Mouse (Mus musculus): ENCODE data around the gene Babam1.

Gene Babam1

GRCm38 (mm10) chr8:71380178-71381171 lies 16.2 kb upstream of the Babam1 start:
- no peak for DNase-seq (ENCODE audit: extremely low read depth, low read depth, low spot score)

GRCm38 (mm10) chr8:71381421-71381970 lies 15.2 kb upstream of the Babam1 start, which contains the start of gene Nr2f6:
Gene Nr2f6 (minus strand): TSS chr8:71381960.
- no peak for DNase-seq (ENCODE audit: extremely low read depth, low read depth, low spot score)

GRCm38 (mm10) chr8:71381971-71382961 lies 14.4 kb upstream of the Babam1 start:
- DNase-seq (ENCODE audit: extremely low read depth, low read depth, low spot score): no peak

GRCm38 (mm10) chr8:71383396-71383795 lies 13.3 kb upstream of the Babam1 start:
- DNase-seq (ENCODE audit: extremely low read depth, low read depth, low spot score): no peak

GRCm38 (mm10) chr8:71383860-71384259 lies 12.8 kb upstream of the Babam1 start:
- no peak for DNase-seq (ENCODE audit: extremely low read depth, low read depth, low spot score)

- no peak for DNase-seq (ENCODE audit: extremely low read depth, low read depth, low spot score)
Measured at GRCm38 (mm10) chr8:71385212-71385835, 11.3 kb upstream of the Babam1 start.

GRCm38 (mm10) chr8:71388267-71388666 lies 8.4 kb upstream of the Babam1 start:
- no peak for DNase-seq (ENCODE audit: extremely low read depth, low read depth, low spot score)

- DNase-seq (ENCODE audit: extremely low read depth, low read depth, low spot score): no peak
Measured at GRCm38 (mm10) chr8:71391696-71392095, 5.0 kb upstream of the Babam1 start.

- DNase-seq (ENCODE audit: extremely low read depth, low read depth, low spot score): no peak
Measured at GRCm38 (mm10) chr8:71392391-71392790, 4.3 kb upstream of the Babam1 start.

- DNase-seq (ENCODE audit: extremely low read depth, low read depth, low spot score): no peak
Measured at GRCm38 (mm10) chr8:71392871-71393270, 3.8 kb upstream of the Babam1 start.

- no peak for DNase-seq (ENCODE audit: extremely low read depth, low read depth, low spot score)
Measured at GRCm38 (mm10) chr8:71394481-71394880, 2.2 kb upstream of the Babam1 start.

- DNase-seq (ENCODE audit: extremely low read depth, low read depth, low spot score): no peak
Measured at GRCm38 (mm10) chr8:71395071-71395470, 1.6 kb upstream of the Babam1 start.

GRCm38 (mm10) chr8:71395629-71396028 lies 1.0 kb upstream of the Babam1 start, which contains the start of gene Ushbp1:
Gene Ushbp1 (minus strand): TSS chr8:71395802.
- no peak for DNase-seq (ENCODE audit: extremely low read depth, low read depth, low spot score)

- DNase-seq (ENCODE audit: extremely low read depth, low read depth, low spot score): no peak
Measured at GRCm38 (mm10) chr8:71397701-71398100, 1.0 kb downstream of the Babam1 start.

- no peak for DNase-seq (ENCODE audit: extremely low read depth, low read depth, low spot score)
Measured at GRCm38 (mm10) chr8:71400826-71401225, 4.2 kb downstream of the Babam1 start.

- no peak for DNase-seq (ENCODE audit: extremely low read depth, low read depth, low spot score)
Measured at GRCm38 (mm10) chr8:71401454-71401853, 4.8 kb downstream of the Babam1 start.

- DNase-seq (ENCODE audit: extremely low read depth, low read depth, low spot score): no peak
Measured at GRCm38 (mm10) chr8:71402446-71402964, 5.8 kb downstream of the Babam1 start.

- no peak for DNase-seq (ENCODE audit: extremely low read depth, low read depth, low spot score)
Measured at GRCm38 (mm10) chr8:71403107-71403885, 6.6 kb downstream of the Babam1 start.

- DNase-seq (ENCODE audit: extremely low read depth, low read depth, low spot score): no peak
Measured at GRCm38 (mm10) chr8:71404011-71404410, 7.3 kb downstream of the Babam1 start.

All from fat pad, adult 2 months (tissue).